Mouse (Mus musculus) embryo, embryonic 9.5 days (tissue): ENCODE data around the gene Foxr1.
A peak's percentile ranks its signal among the peaks of the same experiment; 100 is the strongest.

Experiments used
- DNase-seq: peaks from one replicate; pipeline ENCODE4 v3.0.0-alpha.2; 2017; ENCODE audit errors: extremely low spot score

Gene Foxr1

GRCm38 (mm10) chr9:44440961-44441360 is at the start of gene Foxr1:
Foxr1 (minus strand) TSS chr9:44441136.
- no peak for DNase-seq

DNA sequence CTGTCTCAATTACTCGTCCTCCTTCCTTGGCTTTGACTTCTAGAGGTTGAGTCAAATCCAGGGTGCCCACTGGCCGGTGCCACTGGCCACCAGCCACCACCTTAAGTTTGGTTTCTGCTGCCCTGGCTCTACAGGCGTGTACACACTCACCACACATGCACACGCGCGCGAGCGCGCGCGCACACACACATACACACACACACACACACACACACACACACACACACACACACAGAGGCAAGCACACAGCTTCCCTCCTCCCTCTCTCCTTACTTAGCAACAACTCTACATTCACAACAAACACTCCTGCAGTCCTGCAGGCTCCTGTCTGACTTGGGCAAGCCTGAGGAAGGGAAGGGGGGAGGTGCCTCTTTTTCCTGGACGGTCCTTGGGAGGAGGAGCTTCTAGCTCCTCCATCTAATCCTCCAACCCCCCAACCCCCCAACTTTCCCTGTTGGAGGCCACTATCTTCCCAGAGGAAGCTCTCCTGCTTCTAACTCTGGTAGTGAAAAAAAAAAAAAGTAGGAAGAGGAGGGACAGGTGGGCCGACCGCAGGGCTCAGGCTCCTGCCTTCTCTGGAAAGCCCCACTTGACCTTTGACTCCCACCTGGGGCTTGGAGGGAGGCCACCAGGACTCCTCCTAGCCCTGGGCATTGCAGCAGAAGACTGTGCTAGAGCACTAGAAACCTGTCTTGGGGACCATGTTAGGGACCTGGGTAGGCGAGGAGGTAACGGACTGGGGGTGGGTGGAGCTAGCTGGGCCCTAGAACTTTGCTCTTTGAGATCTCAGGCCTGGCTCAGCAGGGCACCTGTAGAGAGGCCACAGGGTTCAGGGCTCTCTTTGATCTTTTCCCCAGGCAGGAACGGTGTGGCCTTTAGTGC is 49.4 kb upstream of the Foxr1 start:
- DNase-seq: peak; percentile 57

GRCm38 (mm10) chr9:44489651-44490085 is 48.7 kb upstream of the Foxr1 start:
- peak; percentile 54 for DNase-seq

GRCm38 (mm10) chr9:44488855-44489381 is 48.0 kb upstream of the Foxr1 start:
- peak; percentile 40 for DNase-seq

DNA sequence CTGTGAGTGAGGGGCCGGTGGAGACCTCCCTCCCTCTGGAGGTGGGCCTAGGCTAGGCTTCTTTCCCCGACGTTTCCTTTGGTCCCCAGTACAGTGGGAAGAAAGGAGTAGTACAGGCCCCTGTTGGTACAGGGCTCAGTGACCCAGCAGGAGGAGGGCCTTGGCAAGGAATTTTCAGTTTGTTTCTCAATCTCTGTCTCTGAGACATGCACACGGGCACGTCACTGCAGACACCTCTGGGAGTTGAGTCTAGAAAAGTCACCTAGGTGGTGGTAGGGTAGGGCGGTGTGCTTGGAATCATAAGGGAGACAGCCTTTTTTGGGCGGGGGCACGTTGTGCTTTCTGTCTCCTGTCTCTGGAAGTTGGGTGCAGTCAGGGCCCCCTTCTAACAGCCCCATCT is 47.5 kb upstream of the Foxr1 start:
- DNase-seq: no peak

DNA sequence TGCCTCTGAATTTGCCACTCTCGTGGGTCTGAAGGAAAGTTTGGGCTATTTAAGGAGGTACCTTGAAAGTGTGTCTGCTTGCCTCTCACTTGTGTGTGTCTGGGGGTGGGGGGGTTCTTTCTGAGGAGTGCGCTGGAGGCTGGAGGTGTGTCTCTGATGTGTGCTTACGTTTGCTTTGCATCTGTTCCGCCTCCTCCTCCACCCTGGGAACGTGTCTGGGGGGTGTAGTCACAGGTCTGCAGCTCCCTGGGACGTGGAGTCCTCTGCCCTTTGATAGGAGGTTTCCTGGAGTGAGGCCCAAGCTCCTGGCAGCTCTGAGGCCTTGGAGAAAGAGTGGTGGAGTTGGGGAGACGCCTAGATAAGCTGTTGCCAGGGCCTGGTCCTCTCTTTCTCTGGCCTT is 46.5 kb upstream of the Foxr1 start:
- peak; percentile 10 for DNase-seq

GRCm38 (mm10) chr9:44486741-44487421 is 45.9 kb upstream of the Foxr1 start:
- DNase-seq: no peak

- DNase-seq: peak; percentile 65
Measured at GRCm38 (mm10) chr9:44486335-44486734, 45.4 kb upstream of the Foxr1 start.

GRCm38 (mm10) chr9:44485516-44486161 is 44.7 kb upstream of the Foxr1 start:
- peak; percentile 15 for DNase-seq

DNA sequence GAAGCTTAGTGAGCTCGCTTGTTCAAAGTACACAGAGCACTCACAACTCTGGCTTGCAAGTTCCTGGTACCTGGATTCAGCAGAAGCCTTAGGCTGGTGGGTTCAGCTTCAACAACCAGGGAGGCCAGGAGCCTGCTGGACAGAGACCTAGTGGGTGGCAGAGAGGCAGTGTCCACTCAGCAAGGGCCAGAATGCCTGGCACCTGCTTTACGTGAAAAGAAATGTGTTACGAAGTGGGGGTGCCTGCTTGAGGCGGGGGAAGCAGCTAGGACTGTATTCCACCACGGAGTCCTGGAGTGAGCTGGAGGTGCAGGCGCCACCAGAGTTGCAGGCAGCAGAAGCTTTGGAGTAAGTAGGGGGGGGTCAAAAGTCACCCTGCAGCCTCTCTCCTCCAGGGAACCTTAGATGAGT is 44.2 kb upstream of the Foxr1 start:
- no peak for DNase-seq

DNA sequence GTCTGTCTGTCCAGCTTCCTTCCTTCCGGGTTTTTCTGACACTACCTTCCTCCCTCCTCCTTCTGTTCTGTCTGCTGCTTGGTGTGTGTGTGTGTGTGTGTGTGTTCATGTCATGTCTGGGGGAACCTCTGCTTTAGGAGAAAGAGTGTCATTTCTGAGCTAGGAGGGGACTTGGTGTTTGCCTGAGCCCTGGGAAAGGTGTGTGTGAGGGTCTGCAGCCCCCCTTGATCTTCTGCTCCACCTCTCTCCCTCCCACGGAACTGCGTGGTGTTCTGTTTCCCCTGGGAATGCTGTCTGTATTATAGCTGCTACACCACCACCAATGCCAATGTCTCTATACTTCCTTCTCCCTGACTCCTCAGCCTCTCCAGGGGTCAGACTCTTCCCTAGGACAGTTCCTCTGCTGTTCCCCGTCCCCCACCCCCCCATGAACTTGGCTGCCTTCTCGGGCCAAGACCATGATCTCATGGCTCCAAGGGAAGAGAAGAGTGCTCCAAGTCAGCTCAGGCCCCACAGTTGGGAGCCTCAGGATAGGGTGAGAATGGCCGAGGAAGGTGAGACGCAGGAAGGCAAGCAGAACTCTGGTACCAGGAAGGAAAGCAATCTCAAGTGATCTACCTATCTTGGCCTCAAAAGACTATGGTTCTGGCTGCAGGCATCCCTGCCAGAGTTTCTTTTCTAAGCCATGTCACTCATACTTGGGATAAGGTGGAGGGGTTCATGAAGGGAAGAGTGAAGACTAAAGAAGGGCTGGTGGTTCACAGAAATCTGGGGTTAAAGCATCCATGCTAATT is 43.6 kb upstream of the Foxr1 start:
- no peak for DNase-seq

DNA sequence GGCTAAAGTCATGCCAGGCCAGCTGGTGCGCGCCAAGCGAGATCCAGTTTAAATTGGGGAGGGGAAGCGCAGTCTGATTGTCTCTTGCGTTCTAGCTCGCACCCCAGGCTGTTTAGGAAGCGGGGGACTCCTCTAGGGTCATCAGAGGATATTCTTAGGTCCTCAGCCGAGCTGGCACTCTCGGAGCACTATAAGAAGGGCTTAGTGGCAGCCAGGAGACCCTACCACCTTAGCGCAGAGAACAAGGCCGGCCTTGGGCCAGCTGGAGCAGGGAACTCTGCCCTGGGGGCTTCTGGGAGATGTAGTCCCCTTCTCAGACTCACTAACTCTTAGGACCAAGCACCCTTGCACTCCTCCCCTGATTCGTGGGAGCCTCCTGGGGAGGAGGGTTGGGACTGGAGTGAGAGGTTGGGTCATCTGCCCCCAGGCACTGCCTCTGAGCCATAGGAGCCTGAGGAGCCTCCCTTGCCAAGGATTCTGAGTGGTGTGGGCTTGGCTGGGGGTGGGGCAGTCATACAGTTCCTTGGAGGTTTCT is 42.6 kb upstream of the Foxr1 start:
- no peak for DNase-seq

- DNase-seq: no peak
Measured at GRCm38 (mm10) chr9:44483041-44483509, 42.1 kb upstream of the Foxr1 start.

GRCm38 (mm10) chr9:44482552-44482951 is 41.6 kb upstream of the Foxr1 start, which contains the start of gene Bcl9l:
Bcl9l (plus strand) TSS chr9:44482825.
- peak; percentile 97 for DNase-seq

DNA sequence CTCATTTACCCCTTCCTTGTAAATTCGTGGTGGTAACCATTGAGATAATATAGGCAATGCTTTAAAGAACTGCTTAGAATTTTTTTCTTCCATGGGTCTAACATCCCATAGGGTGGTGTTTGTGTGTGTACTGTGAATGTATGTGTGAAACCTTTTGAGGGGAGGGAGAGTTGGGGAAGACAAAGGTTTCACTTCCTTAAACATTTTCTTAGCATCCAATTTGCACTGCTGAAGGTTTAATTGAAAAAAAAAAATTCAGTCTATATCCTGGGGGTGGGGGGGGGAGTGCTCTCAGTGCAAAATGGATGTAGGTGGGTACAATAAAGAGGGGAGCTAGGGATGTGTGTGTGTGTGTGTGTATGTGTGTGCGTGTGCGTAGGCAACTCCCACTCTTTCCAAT is 41.2 kb upstream of the Foxr1 start:
- no peak for DNase-seq

DNA sequence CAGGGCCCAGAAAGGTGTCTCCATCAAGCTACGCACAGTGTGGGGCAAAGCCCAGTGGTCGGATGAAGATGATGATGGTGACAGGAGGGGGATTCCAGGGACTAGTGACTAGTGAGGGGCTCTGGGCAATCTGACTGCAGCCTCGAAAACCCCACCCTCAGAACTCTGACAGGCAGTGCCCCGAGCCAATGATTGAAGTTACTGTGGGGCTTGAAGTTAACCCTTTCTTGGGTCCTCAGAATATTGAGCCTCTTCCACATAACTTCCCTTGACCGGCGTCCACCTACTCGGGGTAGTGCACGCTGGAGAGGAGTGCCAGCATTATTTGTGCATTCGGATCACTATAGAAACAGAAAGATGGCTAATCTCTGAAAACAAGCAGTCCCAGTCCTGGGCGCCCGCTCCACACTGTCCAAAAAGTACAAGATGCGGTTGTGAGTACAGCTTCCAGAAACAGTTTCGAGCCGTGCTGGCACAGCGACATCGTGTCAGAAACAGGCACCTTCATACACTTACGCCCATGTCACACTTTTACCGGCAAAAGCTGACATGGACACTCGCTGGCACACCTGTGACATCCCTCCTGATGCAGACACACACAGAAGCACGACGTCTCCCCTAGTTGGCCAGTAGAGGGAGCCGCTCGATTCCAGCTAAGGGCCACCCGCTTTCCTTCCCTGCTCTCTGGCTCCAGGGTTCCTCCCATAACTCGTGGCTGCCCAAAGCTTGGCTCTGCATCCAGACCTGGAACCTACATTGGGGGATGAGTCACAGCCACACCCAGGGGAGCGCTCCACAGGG is 38.9 kb upstream of the Foxr1 start:
- DNase-seq: peak; percentile 89

GRCm38 (mm10) chr9:44478959-44479605 is 38.1 kb upstream of the Foxr1 start:
- no peak for DNase-seq

DNA sequence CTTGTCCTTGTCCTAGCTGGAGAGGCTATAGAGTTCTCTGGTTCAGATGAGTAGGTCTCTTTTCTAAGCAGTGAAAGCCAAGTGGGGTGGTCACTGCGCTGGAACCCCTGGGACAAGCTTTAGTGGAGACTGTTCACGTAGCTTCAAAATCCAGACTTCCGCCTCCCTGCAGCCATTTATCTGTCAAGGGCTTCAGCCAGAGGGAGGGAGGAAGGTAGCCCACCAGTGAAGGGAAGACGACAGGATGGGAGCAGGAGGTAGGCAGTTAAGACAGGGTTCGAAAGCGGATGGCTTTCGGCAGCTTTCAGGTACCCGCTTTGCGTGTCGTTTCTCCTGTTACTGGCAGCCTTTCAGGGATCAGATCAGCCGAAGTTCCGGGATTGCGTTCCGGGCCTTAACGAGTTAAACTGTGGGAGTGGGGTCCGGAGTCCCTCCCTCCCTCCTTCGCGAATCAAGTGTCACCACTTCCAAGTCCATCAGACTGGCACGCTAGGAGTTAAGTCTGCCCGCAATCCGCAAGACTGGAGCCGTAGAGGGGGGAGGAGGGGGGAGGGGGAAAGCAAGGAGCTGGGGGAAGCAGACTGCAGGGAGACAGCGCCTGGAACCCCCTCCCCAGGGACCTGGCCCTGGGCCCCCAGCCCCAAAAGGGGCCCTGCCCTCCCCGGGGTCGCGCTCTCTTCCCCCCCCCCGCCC is 37.4 kb upstream of the Foxr1 start:
- peak; percentile 94 for DNase-seq
